Mouse (Mus musculus): ENCODE results near the gene Clk2.

The Clk2 gene

GRCm38 (mm10) chr3:89164506-89165267 is at the start of gene Clk2:
Gene Clk2, plus strand, starts transcription at chr3:89164795.
- DNase-seq (ENCODE audit: low spot score in 2 of 2): peak; percentile 90 to 91

- DNase-seq (ENCODE audit: low spot score in 2 of 2): no peak
Measured at GRCm38 (mm10) chr3:89115522-89115921, 49.1 kb upstream of the Clk2 start.

GRCm38 (mm10) chr3:89123313-89123712 is 41.3 kb upstream of the Clk2 start:
- DNase-seq (ENCODE audit: low spot score in 2 of 2): no peak

GRCm38 (mm10) chr3:89124241-89124640 is 40.4 kb upstream of the Clk2 start:
- no peak for DNase-seq (ENCODE audit: low spot score in 2 of 2)

- DNase-seq (ENCODE audit: low spot score in 2 of 2): no peak
Measured at GRCm38 (mm10) chr3:89125981-89126380, 38.6 kb upstream of the Clk2 start.

DNA sequence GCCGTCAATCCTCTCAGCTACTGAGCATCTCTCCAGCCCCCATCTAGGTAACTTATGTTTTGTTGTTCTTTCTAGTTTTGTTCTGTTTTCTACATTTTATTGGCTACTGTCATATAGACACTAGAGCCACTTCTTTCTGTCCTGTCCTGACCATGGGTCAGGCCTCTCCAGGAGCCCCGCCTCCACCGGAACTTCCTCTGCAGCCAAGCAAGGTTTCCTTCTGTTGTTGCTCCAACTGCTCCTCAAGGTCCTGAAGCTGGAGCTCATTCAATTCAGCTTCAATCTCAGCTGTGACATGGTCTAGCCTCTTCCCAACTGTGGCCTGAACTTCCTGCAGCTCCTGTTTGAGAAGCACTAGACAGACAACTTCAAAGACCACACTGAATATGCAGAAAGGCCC is 34.7 kb upstream of the Clk2 start:
- no peak for DNase-seq (ENCODE audit: low spot score in 2 of 2)

- peak; percentile 62 to 80 for DNase-seq (ENCODE audit: low spot score in 2 of 2)
Measured at GRCm38 (mm10) chr3:89131816-89132215, 32.8 kb upstream of the Clk2 start.

DNA sequence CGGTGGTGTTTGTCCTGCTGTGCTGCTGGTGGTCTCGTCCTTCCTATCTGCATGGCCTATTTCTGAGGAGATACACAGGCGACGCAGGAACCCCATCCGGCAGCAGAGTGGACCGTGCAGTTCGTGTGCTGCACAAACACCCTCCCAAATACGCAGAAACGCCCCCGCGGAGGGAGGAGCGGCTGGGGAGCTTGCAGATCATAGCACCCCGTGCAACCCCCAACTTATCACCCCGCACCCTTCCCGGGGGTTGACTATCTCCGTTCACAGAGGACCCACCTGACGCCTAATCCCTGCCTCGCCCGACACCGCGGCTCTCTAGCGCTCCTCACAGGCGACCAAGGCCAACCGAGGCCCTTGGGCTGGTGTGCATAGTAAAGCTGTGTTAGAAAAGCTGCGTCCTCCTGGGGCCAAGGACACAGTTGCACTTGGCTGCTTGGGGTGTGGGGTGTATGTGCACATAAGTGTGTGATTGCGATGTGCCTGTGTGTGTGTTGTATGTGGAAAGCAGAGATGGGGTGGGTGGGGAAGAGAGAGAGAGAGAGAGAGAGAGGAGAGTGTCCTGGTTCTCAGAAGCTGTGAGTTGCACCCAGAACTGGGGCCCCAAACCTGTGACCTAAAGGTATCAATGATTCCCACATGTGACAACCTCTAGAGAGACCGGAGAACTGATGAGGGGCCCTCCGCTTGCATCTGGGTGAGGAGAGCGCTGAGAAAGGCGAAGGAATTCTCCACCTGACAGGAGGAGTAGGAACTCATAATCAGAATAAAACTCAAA is 32.1 kb upstream of the Clk2 start:
- peak; percentile 23 to 40 for DNase-seq (ENCODE audit: low spot score in 2 of 2)

- no peak for DNase-seq (ENCODE audit: low spot score in 2 of 2)
Measured at GRCm38 (mm10) chr3:89133063-89133450, 31.5 kb upstream of the Clk2 start.

GRCm38 (mm10) chr3:89133752-89134151 is 30.8 kb upstream of the Clk2 start:
- DNase-seq (ENCODE audit: low spot score in 2 of 2): no peak

GRCm38 (mm10) chr3:89135958-89136357 is 28.6 kb upstream of the Clk2 start, which contains the start of gene Pklr:
Gene Pklr, plus strand, starts transcription at chr3:89136142.
- DNase-seq (ENCODE audit: low spot score in 2 of 2): no peak

GRCm38 (mm10) chr3:89136365-89136764 is 28.2 kb upstream of the Clk2 start:
- DNase-seq (ENCODE audit: low spot score in 2 of 2): no peak

DNA sequence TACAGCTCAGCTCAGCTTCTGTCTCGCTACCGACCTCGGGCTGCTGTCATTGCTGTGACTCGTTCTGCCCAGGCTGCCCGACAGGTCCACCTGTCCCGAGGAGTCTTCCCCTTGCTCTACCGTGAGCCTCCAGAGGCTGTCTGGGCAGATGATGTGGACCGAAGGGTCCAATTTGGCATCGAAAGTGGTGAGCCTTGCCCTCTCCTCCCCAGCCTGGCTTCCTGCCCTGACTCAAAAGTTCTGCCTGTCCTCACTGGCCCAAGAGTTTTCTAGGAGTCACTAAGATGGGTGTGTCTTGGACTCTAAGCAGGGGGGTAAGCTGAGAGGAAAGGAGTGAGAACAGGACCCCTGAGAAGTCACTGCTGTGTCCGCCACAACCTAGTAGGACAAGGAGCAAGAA is 19.8 kb upstream of the Clk2 start:
- no peak for DNase-seq (ENCODE audit: low spot score in 2 of 2)

DNA sequence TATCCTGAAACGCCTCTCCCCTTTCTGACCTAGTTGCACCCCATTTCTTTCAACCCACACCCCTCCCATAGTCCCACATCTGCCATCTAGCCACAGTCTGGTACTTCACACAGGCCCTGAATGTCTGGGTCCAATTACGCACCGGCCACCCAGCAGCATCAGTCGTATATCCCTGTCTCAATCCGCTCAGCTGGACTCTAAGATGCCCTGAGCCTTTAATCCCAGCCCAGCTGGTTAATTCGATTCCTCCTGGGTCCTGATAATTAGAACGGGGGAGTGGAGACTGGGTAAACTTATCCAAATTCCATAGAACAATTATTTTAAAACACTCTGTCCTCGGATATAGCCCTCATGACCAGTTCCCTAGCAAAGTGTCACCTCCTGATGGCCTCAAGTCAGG is 19.0 kb upstream of the Clk2 start:
- no peak for DNase-seq (ENCODE audit: low spot score in 2 of 2)

- no peak for DNase-seq (ENCODE audit: low spot score in 2 of 2)
Measured at GRCm38 (mm10) chr3:89147101-89147978, 17.3 kb upstream of the Clk2 start.

DNA sequence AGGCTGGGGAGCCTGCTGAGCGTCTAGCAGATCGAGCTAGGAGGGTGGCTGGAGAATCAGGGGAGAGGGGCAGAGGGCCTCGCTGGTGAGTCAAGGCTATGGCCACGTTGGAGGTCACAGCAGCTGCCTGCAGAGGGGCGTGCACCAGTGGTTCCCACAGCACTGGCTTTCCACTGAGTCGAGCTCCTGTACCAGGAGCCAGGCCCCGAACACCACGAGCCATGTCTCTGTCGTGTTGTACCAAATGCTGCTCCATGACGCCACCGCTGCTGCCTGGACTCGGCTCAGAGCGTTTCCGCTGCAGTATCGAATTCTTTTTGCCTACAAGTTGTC is 16.6 kb upstream of the Clk2 start:
- DNase-seq (ENCODE audit: low spot score in 2 of 2): no peak

- DNase-seq (ENCODE audit: low spot score in 2 of 2): no peak
Measured at GRCm38 (mm10) chr3:89148567-89148966, 16.0 kb upstream of the Clk2 start.

- no peak for DNase-seq (ENCODE audit: low spot score in 2 of 2)
Measured at GRCm38 (mm10) chr3:89152084-89152835, 12.3 kb upstream of the Clk2 start.

DNA sequence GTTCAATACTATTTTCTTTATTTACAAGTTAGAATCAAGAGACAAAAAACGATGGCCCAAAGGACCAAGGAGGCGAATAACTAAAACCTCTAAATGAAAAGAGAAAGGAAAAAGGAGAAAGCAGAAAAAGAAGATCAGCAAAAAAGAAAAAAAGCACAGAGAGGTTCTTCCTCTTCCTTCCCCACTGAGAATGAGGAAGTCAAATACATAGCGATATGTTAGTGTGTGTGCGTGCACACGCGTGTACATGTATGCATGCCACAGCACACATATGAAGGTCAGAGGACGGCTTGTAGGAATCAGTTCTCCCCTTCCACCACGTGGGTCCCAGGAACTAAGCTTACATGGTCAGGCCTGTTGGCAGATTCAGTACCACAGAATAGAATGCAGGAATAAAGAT is 7.6 kb upstream of the Clk2 start:
- no peak for DNase-seq (ENCODE audit: low spot score in 2 of 2)

DNA sequence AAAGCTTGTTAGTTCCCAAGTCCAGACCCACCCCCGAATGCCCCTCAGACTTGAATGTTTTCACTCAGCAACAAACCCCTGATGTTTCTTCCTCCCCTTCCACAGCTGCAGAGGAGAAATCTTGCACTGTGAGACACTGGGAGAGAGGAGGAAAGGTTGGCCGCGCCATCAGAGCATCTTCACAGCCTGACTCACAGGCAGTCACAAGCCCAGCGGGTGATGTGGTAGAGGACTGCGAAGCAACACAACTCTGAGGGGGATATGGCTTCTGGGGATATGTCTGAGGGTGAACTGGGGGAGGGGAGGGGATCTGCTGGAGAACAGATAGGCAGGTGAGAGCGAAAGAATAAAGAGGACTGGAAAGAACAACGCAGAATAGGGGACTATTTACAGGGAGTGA is 5.9 kb upstream of the Clk2 start:
- no peak for DNase-seq (ENCODE audit: low spot score in 2 of 2)

GRCm38 (mm10) chr3:89159211-89159610 is 5.4 kb upstream of the Clk2 start:
- DNase-seq (ENCODE audit: low spot score in 2 of 2): no peak

Measured in right cerebral cortex, postnatal 36 days (tissue).